Mouse (Mus musculus) liver, postnatal 0 days (tissue): ENCODE results near the gene Gm49369.
"Not testable (repeated sequence)": the region's sequence is repeated elsewhere in the genome, so short reads cannot be mapped to it uniquely, and the experiment has no call there.

Experiments used
- CTCF ChIP-seq: sonication (generic); IDR thresholded peaks from 2 replicates; pipeline ENCODE4 v1.5.1; 2016; ENCODE audit warnings: antibody characterized with exemption, low read depth
- EP300 ChIP-seq: IDR thresholded peaks from 2 replicates; pipeline ENCODE4 v1.6.1; 2016; ENCODE audit warnings: antibody characterized with exemption, low read depth, mild to moderate bottlenecking

DNA sequence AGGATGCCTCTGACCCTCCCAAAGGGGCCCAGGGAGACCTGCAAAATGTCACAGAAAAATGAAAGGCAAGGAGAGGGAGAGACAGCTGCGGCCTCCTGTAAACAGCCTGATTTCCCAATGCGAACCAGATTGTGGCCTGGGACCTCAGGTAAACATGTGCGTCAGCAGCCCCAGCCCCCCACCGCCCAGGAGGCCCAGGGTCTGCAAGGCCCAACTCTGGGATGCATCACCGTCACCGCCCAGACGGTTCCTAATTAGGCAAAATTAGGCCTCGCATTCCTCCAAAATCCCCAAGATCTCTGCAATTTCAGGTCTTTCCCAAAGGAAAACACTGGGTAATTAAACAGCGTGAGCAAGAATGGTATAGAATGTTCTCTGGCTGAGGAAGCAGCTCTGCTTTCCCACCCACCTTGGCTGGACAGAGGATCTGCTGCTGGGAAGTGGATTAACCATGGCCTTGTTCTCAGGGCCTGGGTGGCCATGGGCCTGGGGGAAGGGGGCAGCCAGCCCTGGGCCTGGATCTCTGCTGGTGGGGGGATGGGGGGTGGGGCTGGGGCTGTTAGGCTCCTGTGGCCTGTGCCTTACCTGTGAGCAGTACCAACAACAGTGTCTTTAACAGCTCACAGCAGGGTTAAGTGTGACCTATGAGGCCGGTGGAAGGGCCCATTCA lies 60.7 kb downstream of the Gm49369 start:
- not testable (repeated sequence) for TF ChIP-seq CTCF, EP300
